Mouse (Mus musculus) E14TG2a.4 (cell line): ENCODE data around the gene Zfp719.

ENCODE experiments used
- CTCF ChIP-seq: conservative IDR thresholded peaks from 2 replicates; pipeline ENCODE4 v1.5.1; 2014; ENCODE audit warnings: low read length
- NANOG ChIP-seq: IDR thresholded peaks from 2 replicates; pipeline ENCODE4 v1.6.1; 2014; ENCODE audit warnings: borderline replicate concordance, low read length, mixed read lengths
- POU5F1 ChIP-seq: IDR thresholded peaks from 2 replicates; pipeline ENCODE4 v1.6.1; 2014; ENCODE audit warnings: low read length, borderline replicate concordance

DNA sequence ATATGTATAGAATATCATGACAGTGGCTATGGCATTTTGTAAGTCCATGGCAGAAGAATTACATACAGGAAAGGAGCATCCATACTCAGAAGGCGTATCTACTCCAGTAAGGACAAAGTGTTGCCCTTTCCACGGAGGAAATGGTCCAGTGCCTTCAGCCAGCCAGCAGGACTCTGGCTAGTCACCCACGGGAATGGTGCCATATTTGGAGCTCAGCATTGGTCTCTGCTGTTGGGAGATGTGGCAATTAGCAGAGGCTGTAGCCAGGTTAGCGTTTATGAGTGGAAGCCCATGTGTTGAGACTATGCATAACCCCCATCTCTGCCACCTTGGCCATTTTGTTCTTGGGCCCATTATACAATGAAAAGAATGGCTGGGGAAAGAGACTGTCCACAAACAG, 31.2 kb upstream of the Zfp719 start:
- TF ChIP-seq CTCF (no peak), POU5F1 (no peak), NANOG (no peak)
